Mouse (Mus musculus) myocyte (in vitro differentiated cells): ENCODE data around the gene Gm49673.
"Not testable (repeated sequence)": the region's sequence is repeated elsewhere in the genome, so short reads cannot be mapped to it uniquely, and the experiment has no call there.

Source experiments
- E2F4 ChIP-seq: IDR thresholded peaks from one replicate; pipeline ENCODE4 v1.6.1; 2011; ENCODE audit warnings: mild to moderate bottlenecking, control low read depth, moderate library complexity; ENCODE audit not compliant: insufficient read depth
- MAX ChIP-seq: IDR thresholded peaks from one replicate; pipeline ENCODE4 v1.6.1; 2011; ENCODE audit warnings: low read depth, mild to moderate bottlenecking, control low read depth
- MYOD1 ChIP-seq, 3 experiments: IDR thresholded peaks; one replicate each; pipeline ENCODE4 v1.6.1; 2011; ENCODE audit warnings: control low read depth in 2 of 3, low read depth in 2 of 3, mild to moderate bottlenecking in 2 of 3, moderate library complexity in 1 of 3; ENCODE audit not compliant: insufficient read length in 2 of 3, control insufficient read depth in 1 of 3
- POLR2A ChIP-seq: IDR thresholded peaks from one replicate; pipeline ENCODE4 v1.6.1; 2011; ENCODE audit warnings: low read depth, mild to moderate bottlenecking, control low read depth, moderate library complexity; ENCODE audit not compliant: insufficient read length
- POLR2AphosphoS2 ChIP-seq: IDR thresholded peaks from one replicate; pipeline ENCODE4 v1.6.1; 2011; ENCODE audit warnings: low read depth, control low read depth; ENCODE audit not compliant: insufficient read length
- REST ChIP-seq: IDR thresholded peaks from one replicate; pipeline ENCODE4 v1.6.1; 2011; ENCODE audit warnings: mild to moderate bottlenecking, control low read depth, moderate library complexity; ENCODE audit not compliant: insufficient read depth, insufficient read length
- SRF ChIP-seq: IDR thresholded peaks from one replicate; pipeline ENCODE4 v1.6.1; 2011; ENCODE audit warnings: low read depth; ENCODE audit not compliant: control insufficient read depth, insufficient read length
- TCF12 ChIP-seq: IDR thresholded peaks from one replicate; pipeline ENCODE4 v1.6.1; 2011; ENCODE audit warnings: mild to moderate bottlenecking, control low read depth; ENCODE audit not compliant: poor library complexity, insufficient read depth, severe bottlenecking
- USF1 ChIP-seq: IDR thresholded peaks from one replicate; pipeline ENCODE4 v1.6.1; 2011; ENCODE audit warnings: low read depth, mild to moderate bottlenecking, control low read depth, moderate library complexity

DNA sequence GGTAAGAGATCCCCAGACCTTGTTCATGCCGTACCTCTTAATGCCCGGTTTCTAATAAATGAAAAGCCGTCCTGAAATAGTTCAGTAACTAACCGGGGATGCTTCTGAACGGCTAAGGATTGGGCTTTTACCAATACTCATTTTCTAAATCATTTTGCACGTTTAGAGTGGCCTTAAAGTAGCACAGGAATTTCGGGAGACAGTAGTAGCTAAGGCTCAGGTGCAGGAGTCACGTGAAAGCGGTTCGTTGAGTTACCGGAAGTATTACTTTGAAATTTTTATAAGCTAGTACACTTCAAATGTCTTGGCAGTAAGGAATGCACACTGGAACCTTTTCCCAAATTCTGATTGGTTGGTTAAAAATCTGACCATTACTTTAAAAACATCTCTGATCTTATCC, 18.4 kb upstream of the Gm49673 start:
- not testable (repeated sequence) for TF ChIP-seq POLR2A; MYOD1 (IDR thresholded peaks at IDR 0.05; ENCODE audit: control insufficient read depth in 1 of 3, insufficient read length in 2 of 3, low read depth in 2 of 3); POLR2AphosphoS2; MAX; REST; SRF; USF1; TCF12; E2F4
